Mouse (Mus musculus) liver, embryonic 14.5 days (tissue): Measurements from ENCODE around the gene Dnah9. TPM values are rescaled to one million over a fixed set of nuclear protein-coding genes. Genes with fewer than 3 reads are reported as not detected.

Experiments used
- ATAC-seq: fragments of 200-750 bp; cut with Nextera tagmentation; 2 replicates; pipeline ENCODE4 v1.8.0; 2017; ENCODE audit warnings: moderate number of reproducible peaks, mild to moderate bottlenecking, moderate library complexity; ENCODE audit not compliant: insufficient read depth
- DNase-seq, 3 experiments: peaks; one replicate each; pipeline ENCODE4 v3.0.0-alpha.2; 2012 to 2013; ENCODE audit warnings: low read depth in 3 of 3, low spot score in 3 of 3
- H3K27ac ChIP-seq: fragments of 300-500 bp; sonication (generic); 2 replicates; pipeline ENCODE4 v1.5.1; 2014; ENCODE audit warnings: moderate library complexity, mild to moderate bottlenecking, control low read depth, inconsistent platforms
- H3K27me3 ChIP-seq: fragments of 300-500 bp; sonication (generic); 2 replicates; pipeline ENCODE4 v1.6.1; 2014; ENCODE audit warnings: mild to moderate bottlenecking, low read length, moderate library complexity; ENCODE audit not compliant: control insufficient read depth, insufficient read depth
- H3K36me3 ChIP-seq: fragments of 300-500 bp; sonication (generic); replicated peaks from 2 replicates; pipeline ENCODE4 v1.6.1; 2014; ENCODE audit warnings: low read depth; ENCODE audit not compliant: control insufficient read depth, insufficient read depth
- H3K4me1 ChIP-seq, 2 experiments: fragments of 200-500 bp in 1 of 2; fragments of 300-500 bp in 1 of 2; sonication (generic) in 1 of 2; replicated peaks; 2 replicates each; pipeline ENCODE4 v1.6.1; 2012 to 2014; ENCODE audit warnings: antibody characterized with exemption in 1 of 2, inconsistent platforms in 1 of 2, low read length in 1 of 2; ENCODE audit not compliant: control insufficient read depth in 2 of 2, insufficient read depth in 2 of 2
- H3K4me2 ChIP-seq: fragments of 300-500 bp; sonication (generic); 2 replicates; pipeline ENCODE4 v1.6.1; 2014; ENCODE audit warnings: low read depth, mild to moderate bottlenecking, control low read depth, moderate library complexity
- H3K4me3 ChIP-seq, 2 experiments: fragments of 200-500 bp in 1 of 2; fragments of 300-500 bp in 1 of 2; sonication (generic) in 1 of 2; 2 replicates each; pipeline ENCODE4 v1.5.1; 2012 to 2014; ENCODE audit warnings: low read depth in 2 of 2, low read length in 2 of 2, mild to moderate bottlenecking in 2 of 2, control low read depth in 1 of 2, inconsistent platforms in 1 of 2, moderate library complexity in 1 of 2; ENCODE audit not compliant: insufficient read depth in 1 of 2
- H3K9ac ChIP-seq: fragments of 300-500 bp; sonication (generic); replicated peaks from 2 replicates; pipeline ENCODE4 v1.6.1; 2014; ENCODE audit warnings: mild to moderate bottlenecking, control low read depth, moderate library complexity
- H3K9me3 ChIP-seq: fragments of 300-500 bp; sonication (generic); 2 replicates; pipeline ENCODE4 v1.6.1; 2016; ENCODE audit warnings: low read length, mixed read lengths; ENCODE audit not compliant: control insufficient read depth
- CTCF ChIP-seq: IDR thresholded peaks from 2 replicates; pipeline ENCODE4 v1.5.1; 2016; ENCODE audit warnings: antibody characterized with exemption, low read depth, control low read depth
- EP300 ChIP-seq: IDR thresholded peaks from 2 replicates; pipeline ENCODE4 v1.6.1; 2016; ENCODE audit warnings: antibody characterized with exemption, low read depth
- WGBS: fragments of 180-500 bp; shearing (Covaris S2); extraction: QIAGEN DNeasy Blood & Tissue Kit; methylation state at CpG from one replicate; pipeline ENCODE4 v1.1.7; 2014; ENCODE audit not compliant: insufficient replicate concordance; 5-methylcytosine and 5-hydroxymethylcytosine counted together
- polyA plus RNA-seq, 2 experiments: library from polyadenylated mRNA; depleted of rRNA in 1 of 2; stranded (reverse) in 1 of 2; unstranded in 1 of 2; fragments of >200 nt; fragmentation: Nextera tagmentation in 1 of 2; extraction: Ambion mirVana in 1 of 2; gene quantifications; 2 replicates each; pipeline versions ENCODE4 v1.2.1 to v1.2.3; 2012 to 2014

Dnah9 gene
- polyA plus RNA-seq (2012; rRNA removed) = not detected in 2 replicates
- polyA plus RNA-seq (2014; fragmentation: Nextera tagmentation; extraction: Ambion mirVana) = not detected in 2 replicates

DNA sequence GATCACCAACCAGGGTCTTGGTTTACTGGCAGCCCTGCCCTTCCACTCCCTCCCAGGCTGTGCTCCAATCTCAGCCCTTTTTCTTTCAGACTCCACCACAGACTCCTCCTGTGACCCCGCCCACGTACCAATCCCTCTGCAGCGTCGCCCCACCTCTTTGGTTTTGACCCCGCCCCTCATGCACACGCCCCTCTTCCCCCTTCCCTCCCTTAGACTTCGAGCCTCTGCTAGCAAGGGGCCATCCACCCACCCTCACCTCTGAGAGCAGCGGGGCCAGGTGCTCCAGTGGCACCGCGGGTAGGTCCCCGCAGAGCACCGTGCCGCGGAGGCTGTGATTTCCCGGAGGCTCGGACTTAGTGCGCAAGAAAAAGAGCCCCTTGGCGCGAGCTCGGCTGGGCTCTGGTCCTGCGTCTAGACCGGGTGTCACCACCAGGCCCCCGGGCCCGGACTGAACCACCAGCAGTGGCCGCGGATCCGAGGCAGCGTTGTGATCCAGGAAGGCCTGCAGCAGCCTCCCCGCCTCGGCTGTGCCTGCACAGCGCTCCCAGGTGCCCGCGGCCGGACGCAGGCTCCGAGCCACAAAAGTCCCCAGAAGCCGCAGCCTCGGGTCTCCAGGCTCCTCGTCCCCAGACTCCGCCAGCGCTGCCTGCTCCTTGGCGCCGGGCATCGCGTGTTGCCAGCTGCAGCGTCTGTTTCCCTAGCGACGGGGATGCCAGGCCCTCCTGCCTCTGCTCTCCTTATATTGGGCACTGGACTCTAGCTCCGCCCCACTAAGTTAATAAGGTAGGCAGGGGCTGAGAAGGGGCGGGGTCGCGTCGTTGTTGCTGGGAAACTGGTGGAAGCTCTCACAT lies at the start of gene Dnah9:
Gene Dnah9, minus strand, starts transcription at position 751 of the 851 bp plus-strand sequence.
- Histone ChIP-seq H3K4me3 (peak within 1 kb of the TSS; percentile 1 to 14; a peak in 1 of 4 replicates), H3K4me1 (no peaks in the 10 kb centered on the region), H3K9ac (no peak within 1 kb of the TSS), H3K36me3 (no peaks in the 10 kb centered on the region), H3K27me3 (no peaks in the 10 kb centered on the region), H3K9me3 (no peaks in the 10 kb centered on the region), H3K27ac (no peak within 1 kb of the TSS), H3K4me2 (peak within 1 kb of the TSS; percentile 36)
- TF ChIP-seq EP300 (no peak), CTCF (no peak)
- WGBS = 1% methylated on average over 53 of the region's 53 CpGs
- ATAC-seq = no peak
- DNase-seq = peak in 2 of 3 experiments; percentile 0 to 2

DNA sequence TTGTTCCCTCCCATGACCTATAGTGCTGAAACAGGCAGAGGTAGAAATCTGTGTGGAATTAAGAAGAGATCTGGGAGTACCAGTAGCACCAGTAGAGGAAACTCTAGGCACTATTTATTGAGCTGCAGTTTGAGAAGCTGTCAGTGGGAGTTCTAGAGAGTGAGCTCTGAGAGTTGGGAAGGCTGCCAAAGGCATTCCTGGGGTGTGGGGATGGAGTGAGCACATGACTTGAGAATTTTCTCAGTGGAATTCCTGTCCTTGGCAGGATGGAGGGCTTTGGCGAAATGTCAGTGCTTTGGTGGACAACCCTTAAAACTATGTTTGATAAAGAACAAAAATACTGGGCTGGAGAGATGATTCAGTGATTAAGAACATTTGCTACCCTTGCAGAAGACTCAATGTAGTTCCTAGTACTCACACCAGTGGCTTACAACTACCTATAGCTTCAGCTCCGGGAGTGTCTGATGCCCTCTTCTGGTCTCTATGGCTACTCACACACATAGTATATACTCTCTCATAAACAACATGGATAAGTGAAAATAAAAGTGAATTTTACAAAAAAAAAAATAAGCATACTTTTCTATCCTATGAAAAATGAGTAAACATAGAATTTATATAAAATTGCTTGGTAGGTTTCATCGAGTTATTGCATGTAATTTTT lies 20.4 kb upstream of the Dnah9 start:
- H3K9ac ChIP-seq = no peak overlapping the region
- H3K36me3 ChIP-seq = no peaks in the 10 kb centered on the region
- WGBS = 63% methylated on average over 3 of the region's 3 CpGs
- H3K4me1 ChIP-seq = no peaks in the 10 kb centered on the region
- no peaks in the 10 kb centered on the region for H3K9me3 ChIP-seq
- ATAC-seq = no peak
- H3K27me3 ChIP-seq = no peaks in the 10 kb centered on the region
- DNase-seq = no peak
- H3K4me3 ChIP-seq = no peak overlapping the region
- H3K4me2 ChIP-seq = no peak overlapping the region
- TF ChIP-seq EP300 (no peak), CTCF (no peak)
- no peak overlapping the region for H3K27ac ChIP-seq

DNA sequence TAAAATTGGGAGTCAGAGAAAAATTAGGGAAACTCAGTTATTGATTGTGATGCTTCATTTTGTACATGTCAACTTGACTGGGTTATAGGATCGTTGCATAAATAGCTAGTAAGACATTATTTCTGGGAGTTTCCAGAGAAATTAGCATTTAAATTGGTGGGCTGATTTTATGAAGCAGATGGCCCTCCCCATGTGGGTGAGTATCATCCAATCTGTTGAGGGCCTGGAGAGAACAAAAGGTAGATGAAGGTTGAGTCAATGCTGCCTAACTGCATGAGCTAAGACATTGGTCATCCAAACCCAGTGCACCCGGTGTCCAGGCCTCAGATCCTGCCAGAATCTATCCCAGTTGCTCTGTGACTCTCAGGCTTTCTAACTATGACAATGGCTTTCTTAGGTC lies 19.8 kb upstream of the Dnah9 start:
- H3K27ac ChIP-seq = no peak overlapping the region
- no peaks in the 10 kb centered on the region for H3K27me3 ChIP-seq
- no peak overlapping the region for H3K4me3 ChIP-seq
- 59% methylated on average over 2 of the region's 2 CpGs for WGBS
- no peak for TF ChIP-seq CTCF
- TF ChIP-seq EP300 = no peak
- no peaks in the 10 kb centered on the region for H3K9me3 ChIP-seq
- no peak for DNase-seq
- ATAC-seq = no peak
- no peak overlapping the region for H3K4me2 ChIP-seq
- H3K36me3 ChIP-seq = no peaks in the 10 kb centered on the region
- no peak overlapping the region for H3K9ac ChIP-seq
- H3K4me1 ChIP-seq = no peaks in the 10 kb centered on the region

DNA sequence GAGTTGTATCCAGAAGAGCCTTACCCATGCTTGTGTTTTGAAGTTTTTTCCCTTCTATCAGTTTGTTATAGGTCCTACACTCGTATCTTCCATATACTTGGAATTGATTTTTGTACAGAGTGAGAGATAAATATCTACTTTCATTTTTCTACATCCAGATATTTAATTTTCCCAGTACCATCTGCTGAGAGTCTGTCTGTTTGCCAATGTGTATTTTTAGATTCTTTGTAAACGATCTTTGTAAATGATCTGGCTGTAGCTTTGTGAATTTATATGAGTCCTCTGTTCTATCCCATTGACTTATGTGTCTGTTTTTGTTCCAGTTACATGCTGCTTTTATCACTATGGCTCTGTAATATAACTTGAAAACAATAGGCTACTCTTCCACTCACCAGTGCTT lies 9.4 kb upstream of the Dnah9 start:
- 47% methylated on average over 2 of the region's 2 CpGs for WGBS

DNA sequence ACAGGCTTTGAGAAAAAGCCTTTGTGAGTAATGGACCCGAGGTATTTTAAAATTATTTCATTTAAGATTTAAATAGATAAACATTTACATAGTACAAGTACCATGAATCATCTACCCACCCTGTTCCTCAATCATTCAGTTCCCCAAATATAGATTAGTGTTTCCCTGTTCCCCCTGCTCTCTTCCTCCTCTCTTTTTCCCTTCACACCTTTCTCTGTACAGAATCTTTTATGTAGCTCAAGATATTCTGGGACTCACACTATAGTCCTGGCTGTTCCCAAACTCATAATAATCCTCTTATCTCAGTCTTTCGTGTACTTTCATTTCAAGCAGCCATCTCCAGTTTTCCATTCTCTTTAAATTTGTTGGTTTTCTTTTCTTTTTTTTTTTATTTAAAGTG lies 4.3 kb downstream of the Dnah9 start:
- 44% methylated on average over 2 of the region's 2 CpGs for WGBS
- no peak overlapping the region for H3K4me3 ChIP-seq
- no peak overlapping the region for H3K9ac ChIP-seq
- no peaks in the 10 kb centered on the region for H3K36me3 ChIP-seq
- no peak for DNase-seq
- no peaks in the 10 kb centered on the region for H3K4me1 ChIP-seq
- TF ChIP-seq CTCF (no peak), EP300 (no peak)
- H3K27ac ChIP-seq = no peak overlapping the region
- H3K27me3 ChIP-seq = no peaks in the 10 kb centered on the region
- H3K9me3 ChIP-seq = no peaks in the 10 kb centered on the region
- ATAC-seq = no peak
- no peak overlapping the region for H3K4me2 ChIP-seq

More for the DNA sequence above, 9.4 kb upstream of the Dnah9 start:
- Histone ChIP-seq H3K27ac (no peak overlapping the region), H3K4me1 (no peaks in the 10 kb centered on the region), H3K4me2 (no peak overlapping the region), H3K36me3 (no peaks in the 10 kb centered on the region), H3K27me3 (no peaks in the 10 kb centered on the region), H3K9ac (no peak overlapping the region), H3K9me3 (no peaks in the 10 kb centered on the region), H3K4me3 (no peak overlapping the region)
- no peak for TF ChIP-seq CTCF
- TF ChIP-seq EP300 = no peak
- ATAC-seq = no peak
- no peak for DNase-seq
